In genomic region chr13:26719146-26719715, GRCm38 (mm10) we compare ENCODE assay signal across 36 mouse cellular contexts. TPM values are rescaled to one million over a fixed set of nuclear protein-coding genes. Genes with fewer than 3 reads are reported as not detected.
"Had no signal": no experiment of that assay in that cellular context is flagged by ENCODE, and none has a peak within 500 bp of the region (broad histone marks: within the 10 kb centered on the region; RNA-seq: fewer than 3 reads in every experiment).

No protein-coding gene starts in this region.

- H3K36me3 ChIP-seq: limb, embryonic 12.5 days; limb, embryonic 15.5 days; liver, embryonic 12.5 days; liver, embryonic 13.5 days; liver, embryonic 15.5 days; lung, embryonic 15.5 days; midbrain, embryonic 10.5 days; midbrain, embryonic 12.5 days; midbrain, embryonic 13.5 days; midbrain, embryonic 15.5 days; neural tube, embryonic 12.5 days; neural tube, embryonic 13.5 days had no signal

- DNase-seq: left cerebral cortex, postnatal 4 days; liver; liver, embryonic 13.5 days; liver, postnatal 0 days; lung, adult 18-20 months; lung, adult 2 months; lung, embryonic 14.5 days; lung, postnatal 10 days; lung, postnatal 14 days; lung, postnatal 36 days; lung, postnatal 4 days; midbrain, embryonic 14.5 days had no signal

- H3K4me1 ChIP-seq: liver, embryonic 12.5 days; liver, embryonic 13.5 days; liver, embryonic 15.5 days; lung, embryonic 15.5 days; megakaryocyte, embryonic 14.5 days; midbrain, embryonic 15.5 days; neural tube, embryonic 12.5 days; neural tube, embryonic 13.5 days had no signal

- H3K4me2 ChIP-seq: limb, embryonic 12.5 days; limb, embryonic 15.5 days; liver, embryonic 11.5 days; liver, embryonic 12.5 days; liver, embryonic 13.5 days; liver, embryonic 15.5 days; lung, embryonic 14.5 days; lung, embryonic 15.5 days; midbrain, embryonic 12.5 days; midbrain, embryonic 13.5 days; midbrain, embryonic 15.5 days; neural tube, embryonic 12.5 days; neural tube, embryonic 13.5 days had no signal

- H3K9ac ChIP-seq: limb, embryonic 12.5 days; limb, embryonic 15.5 days; liver, embryonic 12.5 days; liver, embryonic 13.5 days; liver, embryonic 14.5 days; liver, embryonic 15.5 days; liver, postnatal 0 days; lung, embryonic 14.5 days; lung, embryonic 15.5 days; midbrain, embryonic 12.5 days; midbrain, embryonic 13.5 days; midbrain, embryonic 15.5 days; neural tube, embryonic 12.5 days; neural tube, embryonic 13.5 days had no signal

- H3K27me3 ChIP-seq: limb, embryonic 12.5 days; limb, embryonic 15.5 days; liver, embryonic 12.5 days; liver, embryonic 13.5 days; liver, embryonic 15.5 days; lung, embryonic 15.5 days; megakaryocyte, embryonic 14.5 days; midbrain, embryonic 12.5 days; midbrain, embryonic 13.5 days; midbrain, embryonic 15.5 days; neural tube, embryonic 12.5 days; neural tube, embryonic 13.5 days had no signal

- H3K4me3 ChIP-seq: left cerebral cortex, adult 2 months; limb, embryonic 12.5 days; limb, embryonic 15.5 days; liver, embryonic 12.5 days; liver, embryonic 13.5 days; liver, embryonic 15.5 days; lung, embryonic 15.5 days; megakaryocyte, embryonic 14.5 days; midbrain, embryonic 10.5 days; midbrain, embryonic 12.5 days; midbrain, embryonic 13.5 days; midbrain, embryonic 15.5 days; myocyte; neural tube, embryonic 12.5 days; neural tube, embryonic 13.5 days had no signal

- H3K9me3 ChIP-seq: limb, embryonic 12.5 days; limb, embryonic 15.5 days; liver, embryonic 12.5 days; liver, embryonic 13.5 days; liver, embryonic 15.5 days; lung, embryonic 15.5 days; midbrain, embryonic 10.5 days; midbrain, embryonic 12.5 days; midbrain, embryonic 13.5 days; midbrain, embryonic 15.5 days; neural tube, embryonic 12.5 days; neural tube, embryonic 13.5 days had no signal

- H3K27ac ChIP-seq: left cerebral cortex, adult 2 months; limb, embryonic 15.5 days; liver, embryonic 12.5 days; liver, embryonic 13.5 days; liver, embryonic 14.5 days; liver, embryonic 15.5 days; lung, embryonic 15.5 days; macrophage; midbrain, embryonic 10.5 days; midbrain, embryonic 12.5 days; midbrain, embryonic 13.5 days; midbrain, embryonic 15.5 days; neural tube, embryonic 12.5 days; neural tube, embryonic 13.5 days had no signal

- ATAC-seq: liver, embryonic 12.5 days; liver, postnatal 0 days; lung, postnatal 0 days; midbrain, embryonic 13.5 days; midbrain, embryonic 15.5 days had no signal

RNA-seq across cellular contexts. Expression of gene Hdgfl1, which starts 50.7 kb away (rescaled TPM):
- polyA plus RNA-seq: limb, embryonic 11.5 days; limb, embryonic 12.5 days; limb, embryonic 15.5 days; liver, adult 2 months; liver, embryonic 11.5 days; liver, embryonic 12.5 days; liver, embryonic 13.5 days; liver, embryonic 14.5 days; liver, embryonic 15.5 days; liver, embryonic 16.5 days; liver, postnatal 0 days; lung, adult 2 months; lung, embryonic 14.5 days; lung, embryonic 15.5 days; lung, embryonic 16.5 days; lung, postnatal 0 days; macrophage; midbrain, embryonic 10.5 days; midbrain, embryonic 12.5 days; midbrain, embryonic 13.5 days; midbrain, embryonic 14.5 days; midbrain, embryonic 15.5 days; midbrain, postnatal 0 days; myocyte; neural tube, embryonic 11.5 days; neural tube, embryonic 12.5 days; neural tube, embryonic 13.5 days had no signal
